Mouse (Mus musculus) small intestine, adult 2 months (tissue): ENCODE data around the gene Dchs2.

ENCODE experiments used
- CTCF ChIP-seq: fragments of 200-500 bp; IDR thresholded peaks from 2 replicates; pipeline ENCODE4 v1.5.1; 2012; ENCODE audit warnings: low read depth, mild to moderate bottlenecking, control low read depth, inconsistent platforms, low read length, moderate library complexity, mixed read lengths; ENCODE audit not compliant: insufficient replicate concordance, insufficient read length; ENCODE audit errors: extremely low read depth
- POLR2A ChIP-seq: fragments of 200-500 bp; IDR thresholded peaks from 2 replicates; pipeline ENCODE4 v1.6.1; 2012; ENCODE audit warnings: low read depth, mild to moderate bottlenecking, control low read depth, inconsistent platforms, low read length, moderate library complexity

DNA sequence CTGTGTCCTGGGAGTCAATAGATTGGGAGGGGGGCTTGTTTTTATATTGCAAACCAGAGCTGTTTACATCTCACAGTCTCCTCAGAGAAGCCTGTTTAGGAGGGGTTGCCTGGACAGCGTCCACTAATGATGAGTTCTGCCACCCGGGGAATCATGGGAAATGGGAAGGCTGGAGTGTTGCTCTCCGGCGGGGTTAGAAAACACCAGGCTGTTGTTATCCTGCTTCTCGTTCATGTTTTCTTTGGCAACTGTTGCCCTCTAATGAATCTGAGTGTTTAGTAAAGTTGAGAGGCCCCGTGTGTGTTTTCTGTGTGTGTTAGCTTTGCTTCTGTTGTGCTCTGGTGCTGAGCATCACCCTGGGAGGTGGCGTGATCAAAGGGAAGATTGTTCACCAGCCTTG, 8.7 kb downstream of the Dchs2 start:
- TF ChIP-seq CTCF, result no peak
- TF ChIP-seq POLR2A, result no peak
